Mouse (Mus musculus): ENCODE results near the gene Daw1.

Daw1 gene

DNA sequence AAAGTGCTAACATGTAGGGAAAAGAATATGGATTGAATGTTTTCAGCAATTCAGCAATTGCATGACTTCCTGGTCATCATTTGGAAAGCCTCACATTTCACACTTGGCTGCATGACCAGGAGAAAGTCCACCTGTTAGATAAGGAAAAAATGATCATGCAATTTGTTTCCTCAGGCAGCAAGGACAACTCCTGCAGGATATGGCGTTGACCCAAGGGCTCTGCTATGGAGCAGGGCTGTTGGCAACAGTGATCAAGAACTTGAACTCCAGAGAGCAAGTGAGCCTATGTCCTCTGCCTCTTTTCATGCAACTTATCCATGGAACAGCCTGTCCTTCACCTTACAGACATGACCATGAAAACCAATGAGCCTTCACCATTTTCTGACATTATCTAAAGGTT, 50.4 kb downstream of the Daw1 start:
- DNase-seq: no peak

DNA sequence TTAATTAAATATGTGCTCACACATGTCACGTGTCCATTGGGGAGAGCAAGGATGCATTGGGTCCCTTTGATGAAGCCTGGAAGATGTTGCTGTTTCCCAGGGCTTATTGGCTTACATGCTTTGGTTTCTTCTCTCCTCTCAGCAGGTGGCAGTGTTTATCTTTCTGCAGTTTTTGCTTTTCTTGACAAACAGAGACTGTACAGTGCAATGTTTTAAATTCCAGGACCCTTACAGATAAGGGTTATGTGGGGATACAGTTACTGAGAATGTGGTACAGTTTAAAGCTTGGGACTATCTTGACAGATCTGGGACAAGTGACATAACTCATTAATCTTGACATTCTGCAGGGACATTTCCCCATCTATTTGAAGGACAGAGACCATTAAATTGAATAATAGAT, 58.7 kb downstream of the Daw1 start:
- no peak for DNase-seq

DNA sequence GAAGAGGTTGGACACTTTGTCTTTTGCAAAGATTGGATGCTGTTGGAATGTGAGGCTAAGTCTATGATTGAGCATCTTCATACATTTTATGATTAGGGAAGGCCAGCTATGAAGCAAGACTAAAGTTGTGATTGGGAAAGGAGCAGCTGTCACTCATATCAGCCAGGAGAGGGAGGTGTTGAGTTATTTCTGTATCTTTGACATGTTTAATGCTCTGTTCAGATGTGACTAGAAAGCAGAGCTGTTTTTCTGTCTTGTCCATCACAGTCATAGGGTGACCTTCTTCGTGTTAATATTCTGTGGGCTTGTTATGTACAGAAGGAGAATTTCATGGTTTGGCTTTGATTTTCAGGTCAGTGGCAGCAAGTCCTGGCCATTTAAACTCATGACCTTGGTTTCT, 63.5 kb downstream of the Daw1 start:
- DNase-seq: no peak

DNA sequence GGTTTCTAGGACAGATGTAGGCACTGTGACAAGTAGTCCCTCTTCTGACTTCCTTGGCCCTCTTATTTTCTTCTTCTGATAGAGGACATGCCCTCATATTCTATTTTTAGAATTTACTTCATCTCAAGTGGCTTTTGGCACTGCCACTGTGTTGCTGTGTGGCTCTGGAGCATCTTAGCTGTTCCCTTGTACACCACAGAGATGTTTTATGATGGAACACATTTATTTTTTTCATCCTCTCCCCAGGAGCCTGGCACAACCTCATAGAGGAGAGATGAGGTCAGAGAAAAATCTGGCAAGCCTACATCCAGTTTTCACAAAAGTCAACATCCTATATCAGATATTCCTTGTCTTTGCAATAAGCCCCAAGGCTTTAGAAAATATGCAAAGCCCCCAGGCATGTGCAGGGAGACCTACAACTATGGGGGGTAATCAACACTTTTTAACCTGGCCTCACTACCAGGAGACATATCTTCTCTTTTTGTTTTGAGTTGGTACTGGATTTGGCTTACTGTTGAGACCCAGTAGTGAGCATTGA, 64.9 kb downstream of the Daw1 start:
- DNase-seq: no peak

DNA sequence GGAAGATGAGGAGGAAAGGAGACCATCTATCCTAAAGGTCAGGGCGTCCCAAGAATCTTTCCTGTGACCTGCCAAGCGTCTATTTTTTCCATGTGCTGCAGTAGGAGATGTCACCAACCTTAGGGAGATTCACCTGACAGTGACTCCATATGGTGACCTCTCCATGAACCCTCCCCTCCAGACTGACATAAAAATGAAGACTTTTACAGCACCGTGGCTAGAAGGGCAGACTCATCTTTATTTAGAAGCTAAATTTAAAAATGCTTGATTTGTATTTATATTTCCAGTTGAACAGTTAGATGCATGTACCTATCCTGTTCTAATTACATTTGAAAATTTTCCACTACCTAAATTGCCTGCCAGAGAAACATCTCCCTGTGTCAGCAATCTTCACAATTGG, 68.4 kb downstream of the Daw1 start:
- no peak for DNase-seq

DNA sequence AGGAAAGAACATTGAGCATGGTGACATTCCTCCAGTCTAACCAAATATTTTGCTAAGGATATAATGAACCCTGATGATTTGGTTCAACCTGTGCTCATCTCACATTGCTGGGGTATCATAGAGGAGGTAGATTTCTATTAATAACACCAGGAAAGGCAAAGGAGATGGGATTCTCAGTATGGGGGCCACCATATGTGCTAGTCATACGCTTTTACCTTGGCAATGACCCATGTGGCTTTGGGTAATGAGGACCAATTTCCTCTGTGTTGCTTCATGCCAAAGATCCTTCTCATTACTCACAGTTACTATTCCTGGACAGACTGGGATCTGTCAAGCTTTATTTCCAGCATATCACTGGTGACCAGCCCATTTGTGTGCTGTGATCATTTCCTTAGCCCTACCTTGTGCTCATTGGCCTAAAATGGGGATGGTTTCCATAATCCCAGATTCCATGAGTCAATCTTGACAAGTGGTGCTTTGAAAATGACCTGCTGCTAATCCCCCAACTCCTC, 88.7 kb downstream of the Daw1 start:
- DNase-seq: no peak

DNA sequence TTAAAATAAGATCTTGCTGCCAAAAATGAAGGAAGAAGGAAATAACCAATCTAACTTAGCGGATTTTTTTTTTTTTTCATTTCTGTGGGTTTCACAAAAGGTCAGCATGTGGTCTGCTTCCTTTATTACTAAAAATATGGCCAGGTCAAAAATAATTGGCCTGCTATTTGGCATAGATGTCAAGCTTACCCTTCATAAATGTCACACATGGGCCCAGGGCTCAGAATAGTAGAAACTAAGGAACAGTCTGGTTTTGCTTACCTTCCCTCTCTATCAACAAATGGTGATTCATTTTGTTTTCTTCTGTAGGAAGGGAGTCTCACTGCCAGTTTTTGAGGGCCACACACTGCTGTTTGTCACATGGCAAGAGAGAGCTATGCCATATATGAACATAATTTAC, 92.2 kb downstream of the Daw1 start:
- no peak for DNase-seq

All from right cerebral cortex, postnatal 14 days (tissue).